Mouse (Mus musculus): Measurements from ENCODE around the gene Atxn2l.

- no peak for TF ChIP-seq EP300 (optimal IDR thresholded peaks at IDR 0.05)
- TF ChIP-seq CTCF (IDR thresholded peaks at IDR 0.05; ENCODE audit: low read depth): no peak
Observed at GRCm38 (mm10) chr7:126507126-126507778, 4.0 kb upstream of the Atxn2l start.
